Mouse (Mus musculus) cerebellum, adult 8-10 months (tissue): ENCODE data around the gene 1700123K08Rik.
"Not testable (repeated sequence)": the region's sequence is repeated elsewhere in the genome, so short reads cannot be mapped to it uniquely, and the experiment has no call there.

Experiments used
- DNase-seq: peaks from one replicate; pipeline ENCODE4 v3.0.0; 2022

Gene 1700123K08Rik

GRCm38 (mm10) chr5:138564612-138565011, at the start of gene 1700123K08Rik:
Gene 1700123K08Rik, minus strand, starts transcription at chr5:138564712.
- not testable (repeated sequence) for DNase-seq

GRCm38 (mm10) chr5:138587396-138587795, 22.9 kb upstream of the 1700123K08Rik start:
- no peak for DNase-seq

GRCm38 (mm10) chr5:138571623-138572022, 7.1 kb upstream of the 1700123K08Rik start:
- DNase-seq = no peak

- DNase-seq = no peak
Observed at GRCm38 (mm10) chr5:138552718-138553117, 11.8 kb downstream of the 1700123K08Rik start.

GRCm38 (mm10) chr5:138532491-138532890, 32.0 kb downstream of the 1700123K08Rik start:
- no peak for DNase-seq
